Mouse (Mus musculus) bone marrow macrophage, adult 2 months (primary cell): ENCODE data around the gene Fam53a. TPM values are rescaled to one million over a fixed set of nuclear protein-coding genes. Genes with fewer than 3 reads are reported as not detected.
A peak's percentile ranks its signal among the peaks of the same experiment; 100 is the strongest.

Source experiments
- H3K27ac ChIP-seq: 2 replicates; pipeline ENCODE4 v1.5.1; 2012; ENCODE audit warnings: low read depth, low read length; ENCODE audit not compliant: insufficient read depth
- H3K4me1 ChIP-seq: 2 replicates; pipeline ENCODE4 v1.6.1; 2012; ENCODE audit warnings: low read length; ENCODE audit not compliant: control insufficient read depth, insufficient read depth
- H3K4me3 ChIP-seq: 2 replicates; pipeline ENCODE4 v1.5.1; 2012; ENCODE audit warnings: mild to moderate bottlenecking, low read length, moderate library complexity; ENCODE audit not compliant: insufficient read depth
- CTCF ChIP-seq: IDR thresholded peaks from 2 replicates; pipeline ENCODE4 v1.5.1; 2012; ENCODE audit warnings: low read depth, mild to moderate bottlenecking, low read length, moderate library complexity
- POLR2A ChIP-seq: IDR thresholded peaks from 2 replicates; pipeline ENCODE4 v1.6.1; 2012; ENCODE audit warnings: mild to moderate bottlenecking, low read depth, low read length, borderline replicate concordance
- polyA plus RNA-seq: library from polyadenylated mRNA; stranded (reverse); fragments of >200 nt; gene quantifications from 2 replicates; pipeline ENCODE4 v1.2.4, GENCODE M21; 2012; ENCODE audit not compliant: missing spikeins, insufficient read depth, insufficient read length

Gene Fam53a
- polyA plus RNA-seq, 1 experiment: 17.8 TPM

DNA sequence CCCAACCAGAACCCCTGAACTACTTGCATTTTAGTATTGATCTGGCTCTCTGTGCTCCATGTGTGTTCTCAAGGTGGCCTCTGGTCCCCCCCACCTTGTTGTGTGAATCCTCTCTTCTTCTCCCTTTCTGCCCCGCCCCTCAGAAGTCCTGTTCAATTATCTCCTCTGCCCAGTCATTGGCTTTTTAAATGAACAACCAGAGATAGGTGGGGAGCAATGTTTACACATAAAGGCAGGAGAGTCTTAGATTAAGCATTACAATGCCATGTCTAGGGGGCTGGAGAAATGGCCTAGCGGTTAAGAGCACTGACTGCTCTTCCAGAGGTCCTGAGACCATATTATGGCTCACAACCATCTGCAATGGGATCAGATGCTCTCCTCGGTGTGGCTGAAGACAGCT, 5.9 kb upstream of the Fam53a start:
- Histone ChIP-seq H3K4me3 (no peak overlapping the region), H3K27ac (no peak overlapping the region), H3K4me1 (peaks cover 2% of the 10 kb centered on the region; the same call in 1 of the 2 replicates)
- no peak for TF ChIP-seq CTCF
- no peak for TF ChIP-seq POLR2A

DNA sequence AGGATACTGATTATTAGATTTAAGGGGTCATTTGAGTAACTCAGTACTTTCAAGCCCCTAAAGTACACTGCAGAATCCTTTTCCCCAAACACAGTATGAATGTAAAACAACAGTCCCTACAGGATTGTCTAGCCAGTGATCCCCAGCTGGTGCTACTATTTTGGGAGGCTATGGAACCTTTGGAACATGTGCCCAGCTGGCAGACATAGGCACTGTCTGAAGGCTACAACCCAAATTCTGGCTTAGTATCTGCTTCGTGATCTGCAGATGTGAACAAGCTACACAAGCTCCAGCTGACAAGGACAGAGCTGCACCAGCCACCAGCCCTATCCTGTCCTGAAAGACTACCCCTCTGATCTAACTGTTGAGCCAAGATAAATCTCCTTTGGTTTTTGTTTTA, 3.1 kb upstream of the Fam53a start:
- Histone ChIP-seq H3K27ac (no peak overlapping the region), H3K4me1 (peaks cover 4% of the 10 kb centered on the region), H3K4me3 (no peak overlapping the region)
- TF ChIP-seq POLR2A (no peak), CTCF (no peak)

DNA sequence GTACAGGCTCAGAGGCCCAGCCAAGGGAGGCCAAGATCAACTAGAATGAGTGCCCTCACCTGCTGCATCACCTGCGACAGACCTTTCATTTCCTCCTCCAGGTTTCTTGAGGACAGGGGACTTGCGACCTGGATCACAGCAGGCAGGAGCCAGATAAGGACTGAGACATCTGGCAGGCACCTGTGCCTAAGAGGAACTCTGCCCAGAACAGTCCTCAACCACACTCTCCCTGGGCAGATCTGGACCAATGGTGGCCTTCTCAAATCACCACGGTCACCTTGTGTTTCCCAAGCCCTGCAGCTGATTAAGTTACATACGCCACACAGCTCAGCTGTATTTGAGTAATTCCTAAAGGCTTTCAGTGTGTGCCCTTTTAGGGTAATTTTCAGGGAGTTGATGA, 1.2 kb upstream of the Fam53a start:
- TF ChIP-seq POLR2A (no peak), CTCF (no peak)
- Histone ChIP-seq H3K27ac (no peak overlapping the region), H3K4me1 (peaks cover 10% of the 10 kb centered on the region), H3K4me3 (no peak overlapping the region)

DNA sequence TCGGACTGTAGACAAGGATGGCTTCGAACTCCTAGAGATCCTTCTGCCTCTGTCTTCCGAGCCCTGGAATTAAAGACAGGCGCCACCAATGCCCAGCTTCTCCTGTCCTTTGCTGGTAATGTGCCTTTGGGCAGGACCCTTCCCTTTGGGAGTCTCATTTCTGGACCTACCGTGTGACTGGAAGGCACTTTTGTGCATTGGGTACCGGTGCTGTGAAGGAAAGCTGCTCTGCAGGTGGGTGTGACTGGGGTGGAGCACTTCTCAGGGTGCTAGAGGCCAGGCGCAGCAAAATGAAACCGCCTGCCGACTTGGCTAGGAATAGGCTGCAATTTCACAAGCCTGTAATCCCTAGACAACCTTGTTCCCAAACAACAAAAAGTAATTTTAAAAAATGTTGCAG, 626 bp upstream of the Fam53a start:
- Histone ChIP-seq H3K4me3 (peak overlapping the region; percentile 56), H3K4me1 (peaks cover 11% of the 10 kb centered on the region), H3K27ac (0 out of 2 replicates have a peak overlapping the region, but pooled peaks have one; percentile 2)
- 0 out of 2 replicates have a peak, but pooled peaks have one; percentile 1 for TF ChIP-seq CTCF
- TF ChIP-seq POLR2A: no peak

DNA sequence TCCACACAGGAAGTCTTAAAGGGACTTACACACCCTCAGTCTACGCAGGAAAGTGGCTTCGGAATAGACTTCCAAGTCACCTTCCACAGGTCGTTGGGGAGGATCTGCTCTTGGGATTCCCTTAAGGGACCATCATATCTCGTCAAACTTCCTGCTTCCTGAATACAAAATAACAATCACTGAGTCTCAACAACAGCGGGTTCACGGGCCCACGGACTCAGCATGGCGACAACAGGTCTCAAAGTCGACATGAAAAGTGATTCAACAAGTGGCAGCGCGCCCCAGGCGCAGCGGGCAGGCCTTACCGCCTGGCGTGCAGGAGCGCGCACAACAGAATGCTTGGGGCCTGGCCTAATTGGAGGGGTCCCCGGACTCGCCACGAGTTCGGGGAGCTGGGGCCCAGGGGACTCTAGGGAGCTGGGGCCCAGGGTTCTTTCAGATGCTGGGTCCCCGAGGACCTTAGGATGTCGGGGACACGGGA, 575 bp downstream of the Fam53a start:
- H3K27ac ChIP-seq: peak overlapping the region; percentile 75
- H3K4me3 ChIP-seq: peak overlapping the region; percentile 82
- TF ChIP-seq POLR2A: no peak
- H3K4me1 ChIP-seq: peaks cover 15% of the 10 kb centered on the region

DNA sequence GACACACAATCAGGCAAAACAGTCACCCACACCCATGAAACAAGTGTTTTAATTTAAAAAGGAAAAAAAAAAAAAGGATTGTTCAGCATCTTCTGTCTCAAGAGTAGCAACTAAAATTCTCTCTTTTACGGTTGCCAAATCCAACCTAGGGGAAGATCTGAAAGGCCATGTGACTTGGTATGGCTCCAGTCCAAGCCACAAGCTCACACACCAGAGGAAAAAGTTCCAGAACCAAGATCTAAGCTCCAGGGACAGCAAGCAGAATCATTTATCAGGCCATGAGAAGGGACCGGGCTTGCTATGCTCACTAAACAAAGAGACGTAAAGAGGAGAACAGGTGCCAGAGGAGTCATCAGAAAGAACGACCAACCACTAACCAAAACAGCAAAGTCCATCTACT, 1.5 kb downstream of the Fam53a start:
- Histone ChIP-seq H3K4me3 (peak overlapping the region; percentile 48), H3K4me1 (peaks cover 15% of the 10 kb centered on the region), H3K27ac (peak overlapping the region; percentile 75)
- TF ChIP-seq POLR2A: no peak
- no peak for TF ChIP-seq CTCF

DNA sequence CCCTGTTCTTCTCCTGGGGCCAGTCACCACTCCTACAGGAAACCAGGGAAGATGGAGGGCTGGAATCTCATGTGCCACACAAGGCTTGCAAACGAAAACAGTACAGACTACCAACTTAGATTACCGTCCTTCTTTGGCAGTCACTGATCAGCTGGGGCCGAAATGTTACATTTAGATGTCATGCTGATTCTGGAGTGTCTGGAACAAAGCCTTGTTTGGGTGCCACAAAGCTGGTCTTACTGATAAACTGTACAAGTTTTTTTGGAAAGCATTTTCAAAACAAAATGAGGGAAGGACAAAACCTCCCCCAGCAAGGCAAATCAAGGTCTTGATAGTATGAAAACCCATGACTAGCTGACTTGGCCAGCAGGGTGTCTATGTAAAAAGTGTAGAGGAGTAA, 5.7 kb downstream of the Fam53a start:
- Histone ChIP-seq H3K27ac (no peak overlapping the region), H3K4me3 (no peak overlapping the region), H3K4me1 (peaks cover 14% of the 10 kb centered on the region)
- TF ChIP-seq POLR2A (no peak), CTCF (no peak)

DNA sequence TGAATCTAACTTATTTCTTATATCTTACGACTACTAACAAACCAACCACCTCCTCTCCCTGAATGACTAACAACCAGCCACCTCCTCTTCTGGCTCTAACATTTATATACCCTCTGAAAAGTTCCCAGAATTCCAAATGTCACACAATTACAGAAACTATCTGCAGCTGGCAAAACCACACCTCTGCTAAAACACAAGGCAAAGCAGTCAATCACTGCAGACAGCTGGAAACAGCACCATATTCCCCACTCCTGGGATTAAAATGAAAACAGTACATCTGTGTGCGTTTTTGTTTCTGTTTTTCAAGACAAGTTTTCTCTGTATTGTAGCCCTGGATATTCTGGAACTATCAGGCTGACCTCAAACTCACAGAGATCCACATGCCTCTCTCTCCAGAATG, 6.8 kb downstream of the Fam53a start:
- no peak for TF ChIP-seq POLR2A
- TF ChIP-seq CTCF: no peak
- Histone ChIP-seq H3K27ac (no peak overlapping the region), H3K4me1 (peaks cover 14% of the 10 kb centered on the region), H3K4me3 (no peak overlapping the region)

DNA sequence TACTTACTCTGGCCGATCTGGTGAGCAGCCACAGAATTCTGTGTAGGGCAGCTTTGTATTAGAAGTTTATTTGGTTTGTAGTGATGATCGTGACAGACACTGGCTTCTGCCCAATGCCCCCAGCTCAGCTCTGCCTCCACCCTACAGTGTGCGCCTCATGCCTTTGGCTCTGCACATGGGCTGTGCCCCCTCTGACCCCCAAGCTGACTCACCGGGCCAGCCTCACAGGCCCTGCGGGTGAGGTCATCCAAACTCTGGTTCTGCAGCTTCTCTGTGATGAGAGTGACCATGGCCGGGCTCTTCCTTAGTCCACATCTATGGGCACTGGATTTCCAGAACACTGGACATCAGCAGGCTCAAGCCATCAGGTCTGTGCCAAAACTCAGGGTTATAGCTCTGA, 15.0 kb downstream of the Fam53a start:
- Histone ChIP-seq H3K4me3 (no peak overlapping the region), H3K27ac (no peak overlapping the region), H3K4me1 (peaks cover 10% of the 10 kb centered on the region; the same call in 1 of the 2 replicates)
- TF ChIP-seq POLR2A (no peak), CTCF (no peak)

DNA sequence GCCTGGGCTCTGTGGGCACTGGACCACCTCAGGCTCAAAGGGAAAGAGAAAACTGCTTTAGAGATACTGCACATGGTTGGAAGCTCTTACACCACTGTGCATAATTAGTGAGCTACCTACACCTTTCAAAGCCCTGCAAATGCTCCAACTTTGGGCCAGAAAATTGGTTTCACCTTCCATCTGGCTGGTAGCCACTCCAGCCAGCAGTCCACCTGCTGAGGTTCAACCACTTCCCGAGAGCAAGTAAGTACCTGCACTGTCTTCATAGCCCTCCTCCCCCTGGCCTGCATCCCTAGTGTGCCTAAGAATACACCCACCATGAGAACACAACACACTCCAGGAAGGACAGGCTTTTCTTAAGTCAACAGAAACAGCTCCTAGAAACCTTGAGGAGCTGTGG, 17.6 kb downstream of the Fam53a start:
- Histone ChIP-seq H3K4me1 (peaks cover 5% of the 10 kb centered on the region; the same call in 1 of the 2 replicates), H3K27ac (no peak overlapping the region), H3K4me3 (no peak overlapping the region)
- no peak for TF ChIP-seq CTCF
- TF ChIP-seq POLR2A: no peak

DNA sequence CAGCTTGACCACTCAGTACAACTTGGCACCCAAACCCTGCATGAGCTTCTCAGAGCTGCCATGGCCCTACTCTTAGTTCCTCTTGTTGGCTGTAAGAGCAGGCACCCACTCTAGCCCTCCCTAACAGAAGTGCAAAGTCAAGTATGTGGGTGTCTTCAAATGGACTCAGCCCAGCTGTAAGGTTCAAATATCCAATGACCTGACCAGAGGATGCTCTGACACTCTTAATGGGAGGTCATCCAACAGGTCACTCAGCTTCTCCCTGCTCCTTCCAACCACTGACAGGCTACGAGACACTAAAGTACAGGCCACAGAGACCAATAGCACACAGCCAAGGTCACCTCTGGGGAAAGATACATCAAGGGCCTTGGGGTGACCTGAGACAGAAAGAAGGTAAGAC, 20.2 kb downstream of the Fam53a start:
- peaks cover 8% of the 10 kb centered on the region for H3K4me1 ChIP-seq
- H3K4me3 ChIP-seq: no peak overlapping the region
- no peak for TF ChIP-seq CTCF
- TF ChIP-seq POLR2A: no peak
- H3K27ac ChIP-seq: no peak overlapping the region
